Comparison of ENCODE assay signal across 9 mouse cellular contexts in genomic region chr5:20140662-20141444, GRCm38 (mm10).
A peak's percentile ranks its signal among the peaks of the same experiment; 100 is the strongest.
DNase-seq lines count a peak whose midpoint lies in the region; ATAC-seq lines count a peak whose summit lies in the region.
"Had no signal": no experiment of that assay in that cellular context is flagged by ENCODE, and none has a peak within 500 bp of the region (broad histone marks: within the 10 kb centered on the region; RNA-seq: fewer than 3 reads in every experiment).

No protein-coding gene starts in this region.

- H3K27ac ChIP-seq in embryonic facial prominence, embryonic 11.5 days (replicated peaks; ENCODE audit: low read depth, low read length), result no peak overlapping the region
- H3K27ac ChIP-seq in hindbrain, embryonic 14.5 days, result no peak overlapping the region
- H3K27ac ChIP-seq in midbrain, embryonic 14.5 days (replicated peaks; ENCODE audit: low read depth, low read length), result 0 out of 2 replicates have a peak overlapping the region, but pooled peaks have one; percentile 43

- H3K4me1 ChIP-seq in embryonic facial prominence, embryonic 11.5 days (ENCODE audit: control insufficient read depth, insufficient read depth, low read length), result no peaks in the 10 kb centered on the region
- peaks cover 6% of the 10 kb centered on the region for H3K4me1 ChIP-seq in hindbrain, embryonic 14.5 days (replicated peaks; ENCODE audit: control insufficient read depth, insufficient read depth, low read length)
- H3K4me1 ChIP-seq in midbrain, embryonic 14.5 days (ENCODE audit: control insufficient read depth, insufficient read depth, low read length), result peaks cover 13% of the 10 kb centered on the region

- no peaks in the 10 kb centered on the region for H3K36me3 ChIP-seq in embryonic facial prominence, embryonic 11.5 days (replicated peaks; ENCODE audit: control insufficient read depth, insufficient read depth, low read depth, low read length)
- H3K36me3 ChIP-seq in hindbrain, embryonic 14.5 days (replicated peaks; ENCODE audit: control insufficient read depth, insufficient read depth), result no peaks in the 10 kb centered on the region
- no peaks in the 10 kb centered on the region for H3K36me3 ChIP-seq in midbrain, embryonic 14.5 days (ENCODE audit: control insufficient read depth, insufficient read depth, low read length)

- H3K9me3 ChIP-seq in embryonic facial prominence, embryonic 11.5 days (replicated peaks; ENCODE audit: control insufficient read depth, low read length), result no peaks in the 10 kb centered on the region
- H3K9me3 ChIP-seq in hindbrain, embryonic 14.5 days (ENCODE audit: control insufficient read depth, low read length), result no peaks in the 10 kb centered on the region
- H3K9me3 ChIP-seq in midbrain, embryonic 14.5 days (ENCODE audit: control insufficient read depth, low read length), result no peaks in the 10 kb centered on the region

- WGBS in embryonic facial prominence, embryonic 11.5 days, result 37% methylated on average over 10 of the region's 10 CpGs
- WGBS in hindbrain, embryonic 14.5 days, result 28% methylated on average over 10 of the region's 10 CpGs
- WGBS in midbrain, embryonic 14.5 days, result 22% methylated on average over 10 of the region's 10 CpGs

- H3K27me3 ChIP-seq in embryonic facial prominence, embryonic 11.5 days (ENCODE audit: control insufficient read depth, insufficient read depth, low read length), result no peaks in the 10 kb centered on the region
- no peaks in the 10 kb centered on the region for H3K27me3 ChIP-seq in hindbrain, embryonic 14.5 days (ENCODE audit: control insufficient read depth, insufficient read depth, low read length)
- no peaks in the 10 kb centered on the region for H3K27me3 ChIP-seq in midbrain, embryonic 14.5 days (ENCODE audit: control insufficient read depth, insufficient read depth, low read length)

- H3K4me3 ChIP-seq in embryonic facial prominence, embryonic 11.5 days (ENCODE audit: low read depth, low read length), result no peak overlapping the region
- no peak overlapping the region for H3K4me3 ChIP-seq in hindbrain, embryonic 14.5 days (replicated peaks; ENCODE audit: low read length)
- H3K4me3 ChIP-seq in midbrain, embryonic 14.5 days (replicated peaks; ENCODE audit: low read depth, low read length), result no peak overlapping the region

- H3K9ac ChIP-seq in embryonic facial prominence, embryonic 11.5 days (replicated peaks; ENCODE audit: low read length), result no peak overlapping the region
- no peak overlapping the region for H3K9ac ChIP-seq in hindbrain, embryonic 14.5 days
- no peak overlapping the region for H3K9ac ChIP-seq in midbrain, embryonic 14.5 days (replicated peaks; ENCODE audit: low read length)

- no peak for DNase-seq in frontal cortex, postnatal 14 days (ENCODE audit: low spot score in 2 of 2)
- peak; percentile 86 for DNase-seq in embryonic facial prominence, embryonic 11.5 days (ENCODE audit: low spot score)
- peak; percentile 40 for DNase-seq in hindbrain, embryonic 14.5 days (ENCODE audit: low spot score)
- DNase-seq in midbrain, embryonic 14.5 days, result peak; percentile 69
- no peak for DNase-seq in heart, adult 8-10 months (ENCODE audit: low spot score)
- no peak for DNase-seq in liver
- no peak for DNase-seq in c-Kit-positive CD71-positive TER-119-positive erythroid progenitor cells, embryonic 14.5 days (ENCODE audit: low spot score)
- DNase-seq: kidney, postnatal 36 days had no signal

- no peak overlapping the region for H3K4me2 ChIP-seq in embryonic facial prominence, embryonic 11.5 days (ENCODE audit: low read depth, low read length)
- 0 out of 2 replicates have a peak overlapping the region, but pooled peaks have one; percentile 4 for H3K4me2 ChIP-seq in hindbrain, embryonic 14.5 days (replicated peaks)
- no peak overlapping the region; the same call in 1 of the 2 replicates for H3K4me2 ChIP-seq in midbrain, embryonic 14.5 days (ENCODE audit: low read length)

- ATAC-seq in frontal cortex, adult (ENCODE audit: low TSS enrichment), result peak; percentile 79
- peak; percentile 70; the same call in 1 of the 2 replicates for ATAC-seq in embryonic facial prominence, embryonic 11.5 days (replicated peaks; ENCODE audit: insufficient number of reproducible peaks, low FRiP score, low TSS enrichment, low read depth)
- ATAC-seq in hindbrain, embryonic 14.5 days (ENCODE audit: low FRiP score), result peak; percentile 64; the same call in 1 of the 2 replicates
- peak; percentile 62; the same call in 1 of the 2 replicates for ATAC-seq in midbrain, embryonic 14.5 days (ENCODE audit: low FRiP score, low TSS enrichment)

Comparison
In these comparisons a context has a peak if more than half of its experiments do, and no peak if none do; other contexts are left out.
1. DNase-seq: peak in embryonic facial prominence, embryonic 11.5 days (single experiment), hindbrain, embryonic 14.5 days (single experiment) and midbrain, embryonic 14.5 days (single experiment); none in frontal cortex, postnatal 14 days (0 of 2), heart, adult 8-10 months (single experiment), liver (single experiment) and c-Kit-positive CD71-positive TER-119-positive erythroid progenitor cells, embryonic 14.5 days (single experiment).
2. Peak in every context shown above with its lines, with median percentiles within 50 percentile points of each other: ATAC-seq.